Mouse (Mus musculus) CH12.LX (cell line): ENCODE measurements at regions not wholly inside any gene's neighbourhood (a gene's known extent, or its start where the extent isn't known, plus 50 kb on each side); places are given as distances from the start of the nearest gene placed in this dataset.

ENCODE experiments used
- CTCF ChIP-seq, 2 experiments: IDR thresholded peaks in 1 of 2; conservative IDR thresholded peaks in 1 of 2; 2 replicates each; pipeline ENCODE4 v1.5.1; 2011 to 2012; ENCODE audit warnings: low read depth in 2 of 2, low read length in 2 of 2, improper control_type of control experiment in 1 of 2, inconsistent platforms in 1 of 2, mild to moderate bottlenecking in 1 of 2, moderate library complexity in 1 of 2
- EP300 ChIP-seq: IDR thresholded peaks from 2 replicates; pipeline ENCODE4 v1.6.1; 2011; ENCODE audit warnings: low read length, improper control_type of control experiment
- HCFC1 ChIP-seq: IDR thresholded peaks from 2 replicates; pipeline ENCODE4 v1.6.1; 2012; ENCODE audit warnings: low read depth, mild to moderate bottlenecking, inconsistent platforms, low read length, improper control_type of control experiment
- JUN ChIP-seq: IDR thresholded peaks from 2 replicates; pipeline ENCODE4 v1.6.1; 2011; ENCODE audit warnings: low read depth, mild to moderate bottlenecking, low read length, improper control_type of control experiment, moderate library complexity; ENCODE audit not compliant: insufficient read depth
- JUND ChIP-seq: conservative IDR thresholded peaks from 2 replicates; pipeline ENCODE4 v1.6.1; 2011; ENCODE audit warnings: low read depth, low read length, improper control_type of control experiment
- KAT2A ChIP-seq: IDR thresholded peaks from 2 replicates; pipeline ENCODE4 v1.6.1; 2012; ENCODE audit warnings: low read length, improper control_type of control experiment, inconsistent platforms; ENCODE audit not compliant: insufficient replicate concordance
- MAFK ChIP-seq: IDR thresholded peaks from 2 replicates; pipeline ENCODE4 v1.6.1; 2011; ENCODE audit warnings: low read length, improper control_type of control experiment; ENCODE audit not compliant: insufficient replicate concordance
- POLR2A ChIP-seq: IDR thresholded peaks from 2 replicates; pipeline ENCODE4 v1.6.1; 2011; ENCODE audit warnings: low read depth, mild to moderate bottlenecking, improper control_type of control experiment, low read length
- TCF12 ChIP-seq: IDR thresholded peaks from 2 replicates; pipeline ENCODE4 v1.6.1; 2014; ENCODE audit warnings: low read depth, mild to moderate bottlenecking, inconsistent platforms, low read length, improper control_type of control experiment
- ZKSCAN1 ChIP-seq: IDR thresholded peaks from 2 replicates; pipeline ENCODE4 v1.6.1; 2012; ENCODE audit warnings: low read depth, inconsistent platforms, low read length, improper control_type of control experiment, borderline replicate concordance

DNA sequence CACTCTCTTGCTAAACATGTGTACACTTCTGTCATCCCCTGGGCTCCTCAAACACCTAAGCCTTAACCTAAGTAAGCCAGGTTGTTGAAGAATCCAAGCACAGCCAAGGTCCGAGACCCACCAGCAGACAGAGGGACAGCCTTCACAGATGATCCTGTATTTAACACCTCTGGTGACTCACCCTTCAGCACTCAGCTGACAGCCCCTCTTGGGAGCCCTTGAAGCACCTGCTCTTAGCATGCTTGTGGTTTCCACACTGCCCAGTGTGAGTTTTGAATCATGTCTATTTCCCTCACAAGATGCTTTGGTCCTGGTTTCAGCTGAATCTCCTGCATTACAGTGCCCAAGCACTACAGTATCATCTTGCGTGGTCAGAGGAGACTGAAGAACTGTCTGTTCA, 142.0 kb downstream of the Bod1 start:
- TF ChIP-seq JUND (no peak), MAFK (no peak), EP300 (peak; percentile 47; the same call in 1 of the 2 replicates), CTCF (conservative IDR thresholded peaks at IDR 0.05 in 1 of 2, IDR thresholded peaks at IDR 0.05 in 1 of 2; ENCODE audit: low read depth in 2 of 2, low read length in 2 of 2) (no peak), TCF12 (no peak), JUN (no peak), KAT2A (no peak), POLR2A (no peak), ZKSCAN1 (no peak), HCFC1 (no peak)
